Mouse (Mus musculus) kidney, embryonic 15.5 days (tissue): ENCODE data around the gene Cox6b1. TPM values are rescaled to one million over a fixed set of nuclear protein-coding genes. Genes with fewer than 3 reads are reported as not detected.

Source experiments
- ATAC-seq: fragments of 200-750 bp; cut with Nextera tagmentation; replicated peaks from 2 replicates; pipeline ENCODE4 v1.8.0; 2017; ENCODE audit warnings: moderate TSS enrichment; ENCODE audit not compliant: low FRiP score
- H3K27ac ChIP-seq: fragments of 300-500 bp; sonication (generic); 2 replicates; pipeline ENCODE4 v1.5.1; 2015; ENCODE audit warnings: mild to moderate bottlenecking, inconsistent platforms
- H3K27me3 ChIP-seq: fragments of 300-500 bp; sonication (generic); 2 replicates; pipeline ENCODE4 v1.6.1; 2015; ENCODE audit warnings: inconsistent platforms
- H3K36me3 ChIP-seq: fragments of 300-500 bp; sonication (generic); 2 replicates; pipeline ENCODE4 v1.6.1; 2015; ENCODE audit warnings: inconsistent platforms
- H3K4me1 ChIP-seq: fragments of 300-500 bp; sonication (generic); 2 replicates; pipeline ENCODE4 v1.6.1; 2015; ENCODE audit warnings: inconsistent platforms
- H3K4me2 ChIP-seq: fragments of 300-500 bp; sonication (generic); 2 replicates; pipeline ENCODE4 v1.6.1; 2015; ENCODE audit warnings: moderate library complexity, mild to moderate bottlenecking, inconsistent platforms
- H3K4me3 ChIP-seq: fragments of 300-500 bp; sonication (generic); replicated peaks from 2 replicates; pipeline ENCODE4 v1.5.1; 2015; ENCODE audit warnings: mild to moderate bottlenecking, inconsistent platforms
- H3K9ac ChIP-seq: fragments of 300-500 bp; sonication (generic); 2 replicates; pipeline ENCODE4 v1.6.1; 2015; ENCODE audit warnings: mild to moderate bottlenecking, inconsistent platforms
- H3K9me3 ChIP-seq: fragments of 300-500 bp; sonication (generic); replicated peaks from 2 replicates; pipeline ENCODE4 v1.6.1; 2016; ENCODE audit warnings: inconsistent platforms
- WGBS: fragments of 180-500 bp; shearing (Covaris S2); methylation state at CpG from one replicate; pipeline ENCODE4 v1.1.7; 2015; ENCODE audit warnings: mixed read lengths; 5-methylcytosine and 5-hydroxymethylcytosine counted together
- polyA plus RNA-seq: library from polyadenylated mRNA; unstranded; fragments of >200 nt; fragmentation: Nextera tagmentation; extraction: Ambion mirVana; gene quantifications from 2 replicates; pipeline ENCODE4 v1.2.1, GENCODE M21; 2015

Gene Cox6b1
- polyA plus RNA-seq, 1 experiment from 2014 or later: 1,049 TPM

- peak overlapping the region; percentile 12 for H3K4me3 ChIP-seq
- H3K36me3 ChIP-seq: no peaks in the 10 kb centered on the region
- 0 out of 2 replicates have a peak overlapping the region, but pooled peaks have one; percentile 2 for H3K9ac ChIP-seq
- no peaks in the 10 kb centered on the region for H3K9me3 ChIP-seq
- no peak for ATAC-seq
- H3K27ac ChIP-seq: no peak overlapping the region
- H3K4me1 ChIP-seq: peaks cover 26% of the 10 kb centered on the region
- H3K4me2 ChIP-seq: 0 out of 2 replicates have a peak overlapping the region, but pooled peaks have one; percentile 14
- WGBS: 4% methylated on average over 27 of the region's 27 CpGs
- H3K27me3 ChIP-seq: peaks cover 76% of the 10 kb centered on the region
These were observed 7.9 kb upstream of the Cox6b1 start for GRCm38 (mm10) chr7:30633762-30634412.

DNA sequence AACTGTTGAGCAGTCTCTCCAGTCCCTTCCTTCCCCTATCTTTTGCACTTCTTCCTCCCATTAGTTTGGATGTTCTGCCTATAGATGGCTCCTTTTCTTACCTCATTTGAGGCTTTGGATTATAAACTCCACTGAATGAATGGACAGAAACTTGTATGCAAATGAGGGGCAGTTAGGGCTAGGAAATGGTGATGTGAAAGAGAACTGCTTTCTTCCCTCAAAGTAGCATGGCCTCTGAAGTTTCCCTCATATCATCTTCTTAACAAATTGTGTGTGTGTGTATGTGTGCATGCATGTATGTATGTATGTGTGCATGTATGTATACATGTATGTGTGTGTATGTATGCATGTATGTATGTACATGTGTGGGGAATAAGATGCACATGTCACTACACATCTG is 3.1 kb upstream of the Cox6b1 start:
- Histone ChIP-seq H3K27ac (no peak overlapping the region), H3K4me1 (peaks cover 19% of the 10 kb centered on the region), H3K36me3 (peaks cover 6% of the 10 kb centered on the region), H3K27me3 (peaks cover 52% of the 10 kb centered on the region), H3K4me2 (no peak overlapping the region), H3K9ac (no peak overlapping the region), H3K4me3 (no peak overlapping the region), H3K9me3 (no peaks in the 10 kb centered on the region)
- no peak for ATAC-seq

DNA sequence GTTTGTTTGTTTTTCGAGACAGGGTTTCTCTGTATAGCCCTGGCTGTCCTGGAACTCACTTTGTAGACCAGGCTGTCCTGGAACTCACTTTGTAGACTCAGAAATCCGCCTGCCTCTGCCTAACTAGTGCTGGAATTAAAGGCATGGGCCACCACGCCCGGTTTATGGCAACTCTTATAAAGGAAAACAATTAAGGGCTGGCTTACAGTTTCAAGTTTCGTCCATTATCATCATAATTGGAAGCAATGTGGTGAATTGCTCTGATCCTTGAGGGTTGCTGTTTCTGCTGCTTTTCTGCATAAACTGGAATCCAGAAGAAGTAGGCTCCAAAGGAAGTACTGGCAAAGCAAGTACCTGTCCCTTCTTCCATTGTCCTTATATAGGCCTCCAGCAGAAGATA is 696 bp upstream of the Cox6b1 start:
- no peak overlapping the region for H3K9ac ChIP-seq
- H3K27me3 ChIP-seq: peaks cover 29% of the 10 kb centered on the region
- ATAC-seq: no peak
- 84% methylated on average over 5 of the region's 5 CpGs for WGBS
- H3K27ac ChIP-seq: no peak overlapping the region
- peak overlapping the region; percentile 86; the same call in 1 of the 2 replicates for H3K4me3 ChIP-seq
- H3K4me1 ChIP-seq: peaks cover 13% of the 10 kb centered on the region
- H3K4me2 ChIP-seq: peak overlapping the region; percentile 83
- H3K9me3 ChIP-seq: no peaks in the 10 kb centered on the region
- peaks cover 30% of the 10 kb centered on the region for H3K36me3 ChIP-seq

- Histone ChIP-seq H3K27ac (no peak overlapping the region), H3K4me2 (no peak overlapping the region), H3K27me3 (no peaks in the 10 kb centered on the region), H3K9ac (no peak overlapping the region), H3K9me3 (no peaks in the 10 kb centered on the region), H3K36me3 (peaks cover 87% of the 10 kb centered on the region), H3K4me3 (no peak overlapping the region), H3K4me1 (peaks cover under 1% of the 10 kb centered on the region)
- ATAC-seq: no peak
- 88% methylated on average over 3 of the region's 3 CpGs for WGBS
These were observed 6.7 kb downstream of the Cox6b1 start for GRCm38 (mm10) chr7:30619202-30619601.

GRCm38 (mm10) chr7:30618658-30619057 is 7.3 kb downstream of the Cox6b1 start:
- ATAC-seq: no peak
- whole genome bisulfite sequencing: 95% methylated on average over 9 of the region's 9 CpGs
- H3K36me3 ChIP-seq: peaks cover 82% of the 10 kb centered on the region

GRCm38 (mm10) chr7:30615049-30615760 is 10.7 kb downstream of the Cox6b1 start:
- H3K27me3 ChIP-seq: no peaks in the 10 kb centered on the region
- H3K27ac ChIP-seq: no peak overlapping the region; the same call in 1 of the 2 replicates
- H3K4me1 ChIP-seq: peaks cover 15% of the 10 kb centered on the region
- WGBS: 55% methylated on average over 5 of the region's 5 CpGs
- H3K9ac ChIP-seq: no peak overlapping the region
- peaks cover 49% of the 10 kb centered on the region for H3K36me3 ChIP-seq
- no peak for ATAC-seq
- no peaks in the 10 kb centered on the region for H3K9me3 ChIP-seq
- no peak overlapping the region for H3K4me2 ChIP-seq
- H3K4me3 ChIP-seq: no peak overlapping the region

More at GRCm38 (mm10) chr7:30618658-30619057, 7.3 kb downstream of the Cox6b1 start:
- Histone ChIP-seq H3K27ac (no peak overlapping the region), H3K4me1 (no peaks in the 10 kb centered on the region; the same call in 1 of the 2 replicates), H3K27me3 (no peaks in the 10 kb centered on the region), H3K9ac (no peak overlapping the region), H3K4me2 (no peak overlapping the region), H3K9me3 (no peaks in the 10 kb centered on the region), H3K4me3 (no peak overlapping the region)

DNA sequence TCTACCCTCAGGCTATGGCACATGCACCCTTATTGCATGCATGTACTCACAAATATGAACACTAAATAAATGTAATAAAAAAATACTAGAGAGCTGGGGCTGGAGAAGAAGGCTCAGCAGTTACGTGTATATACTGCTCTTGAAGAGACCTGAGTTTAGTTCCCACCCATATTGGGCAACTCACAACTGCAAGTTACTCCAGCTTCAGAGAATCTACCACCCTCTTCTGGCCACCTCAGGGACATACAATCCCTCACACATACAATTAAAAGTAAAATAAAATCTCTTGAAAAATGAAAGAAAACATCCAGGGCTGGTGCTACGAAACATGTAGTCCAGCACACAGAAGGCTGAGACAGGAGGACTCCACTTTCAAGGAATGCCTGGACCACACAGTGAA is 11.5 kb downstream of the Cox6b1 start:
- WGBS: 83% methylated on average over 2 of the region's 2 CpGs

DNA sequence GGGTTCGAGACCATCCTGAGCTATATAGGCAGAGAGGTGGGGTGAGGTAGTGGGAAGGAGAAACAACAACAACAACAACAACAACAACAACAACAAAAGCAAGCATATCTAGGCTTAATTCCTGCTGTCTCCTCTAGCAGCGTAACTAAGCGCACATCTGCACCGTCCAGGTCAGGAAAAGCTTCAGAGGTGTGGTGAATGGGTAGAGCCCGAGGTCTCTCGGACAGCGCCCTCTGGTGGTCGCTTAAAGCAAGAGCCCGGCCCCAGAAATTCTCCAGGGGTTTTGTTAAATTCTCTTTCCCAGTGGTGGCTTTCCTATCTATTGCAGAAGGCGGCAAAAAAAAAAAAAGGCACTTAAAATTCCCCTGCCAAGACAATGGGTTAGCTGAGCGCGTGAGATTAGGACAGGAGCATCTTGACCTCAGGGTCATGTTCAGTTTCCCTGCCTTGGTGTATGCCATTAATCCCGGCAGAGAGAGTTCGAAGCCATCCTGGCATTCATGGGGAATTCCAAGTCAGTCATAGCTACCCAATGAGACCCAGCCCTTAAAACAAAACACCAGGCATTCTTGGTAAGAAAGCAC is 12.3 kb downstream of the Cox6b1 start:
- H3K4me3 ChIP-seq: no peak overlapping the region
- H3K36me3 ChIP-seq: peaks cover 34% of the 10 kb centered on the region
- 23% methylated on average over 14 of the region's 14 CpGs for WGBS
- 0 out of 2 replicates have a peak overlapping the region, but pooled peaks have one; percentile 32 for H3K4me2 ChIP-seq
- peak; percentile 31; the same call in 1 of the 2 replicates for ATAC-seq
- no peaks in the 10 kb centered on the region for H3K9me3 ChIP-seq
- peaks cover 17% of the 10 kb centered on the region for H3K4me1 ChIP-seq
- H3K9ac ChIP-seq: no peak overlapping the region
- H3K27me3 ChIP-seq: no peaks in the 10 kb centered on the region
- 0 out of 2 replicates have a peak overlapping the region, but pooled peaks have one; percentile 56 for H3K27ac ChIP-seq

More for the DNA sequence above, 11.5 kb downstream of the Cox6b1 start:
- H3K27ac ChIP-seq: no peak overlapping the region
- no peaks in the 10 kb centered on the region for H3K9me3 ChIP-seq
- H3K27me3 ChIP-seq: no peaks in the 10 kb centered on the region
- no peak overlapping the region for H3K4me2 ChIP-seq
- peaks cover 15% of the 10 kb centered on the region for H3K4me1 ChIP-seq
- ATAC-seq: no peak
- H3K4me3 ChIP-seq: no peak overlapping the region
- H3K9ac ChIP-seq: no peak overlapping the region
- peaks cover 42% of the 10 kb centered on the region for H3K36me3 ChIP-seq

DNA sequence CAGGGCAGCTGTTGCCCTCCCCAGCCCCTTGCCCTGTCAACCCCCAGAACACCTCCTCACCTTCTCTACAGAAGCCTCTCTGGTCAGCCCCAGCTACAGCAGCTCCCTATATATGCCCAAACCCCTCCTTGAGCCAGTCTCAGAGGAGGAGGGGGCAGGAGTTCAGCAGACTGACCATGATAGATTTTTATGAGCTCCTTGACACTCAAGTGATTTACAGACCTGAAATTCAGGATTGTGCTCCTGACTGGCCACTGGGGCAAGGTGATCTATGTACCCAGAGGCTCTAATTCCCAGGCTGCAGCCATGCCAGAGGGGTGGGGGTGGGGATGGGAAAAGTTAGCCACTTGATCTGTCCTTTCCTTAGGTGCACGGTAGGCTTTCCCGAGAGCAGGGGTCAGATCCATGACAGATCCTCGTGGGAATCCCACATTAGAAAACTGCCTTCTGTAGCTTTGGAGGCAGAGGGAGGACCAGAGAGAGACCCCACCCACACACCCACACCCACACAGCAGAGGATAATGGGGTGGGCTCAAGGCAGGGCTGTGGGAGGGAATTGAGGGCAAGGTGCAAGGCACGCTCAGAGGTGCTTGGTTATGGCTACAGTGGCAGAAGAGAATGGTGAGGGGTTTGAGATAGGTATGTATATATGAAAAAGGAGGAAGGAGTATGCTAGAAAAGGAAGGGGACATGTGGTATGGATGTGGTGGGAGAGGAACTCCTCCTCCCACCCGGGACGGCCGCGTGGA is 13.1 kb downstream of the Cox6b1 start, which contains the start of gene Upk1a:
Gene Upk1a (minus strand): TSS at position 194 of the 749 bp plus-strand sequence.
- Histone ChIP-seq H3K9me3 (no peaks in the 10 kb centered on the region), H3K9ac (no peak within 1 kb of the TSS), H3K4me1 (peaks cover 22% of the 10 kb centered on the region), H3K4me3 (no peak within 1 kb of the TSS), H3K27me3 (no peaks in the 10 kb centered on the region), H3K27ac (0 out of 2 replicates have a peak within 1 kb of the TSS, but pooled peaks have one; percentile 56), H3K4me2 (peak within 1 kb of the TSS; percentile 32), H3K36me3 (peaks cover 26% of the 10 kb centered on the region)
- WGBS: 39% methylated on average over 8 of the region's 8 CpGs
- ATAC-seq: peak; percentile 57

DNA sequence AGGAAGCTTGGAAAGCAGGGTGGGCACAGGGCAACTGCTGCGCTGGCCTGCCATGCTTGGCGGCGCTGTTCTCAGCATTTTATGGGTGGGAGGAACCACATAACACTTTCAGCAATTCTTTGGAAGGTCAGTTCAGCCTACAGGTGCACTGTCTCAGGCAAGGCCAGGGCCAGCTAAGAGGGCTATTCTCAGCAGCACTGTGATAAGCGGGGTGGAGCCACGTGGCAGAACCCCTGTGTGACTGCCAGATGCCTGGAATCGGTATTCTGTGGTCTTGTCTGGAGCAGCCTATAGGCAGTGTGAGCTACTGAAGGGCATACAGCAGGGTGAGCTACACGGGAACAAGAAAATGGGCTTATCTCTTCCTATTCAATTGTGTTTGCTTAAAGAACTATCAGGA is 15.9 kb downstream of the Cox6b1 start:
- no peak for ATAC-seq
- no peaks in the 10 kb centered on the region for H3K27me3 ChIP-seq
- 60% methylated on average over 7 of the region's 7 CpGs for WGBS

GRCm38 (mm10) chr7:30608476-30608875 is 17.5 kb downstream of the Cox6b1 start:
- Histone ChIP-seq H3K4me2 (no peak overlapping the region), H3K9me3 (no peaks in the 10 kb centered on the region), H3K4me1 (peaks cover 33% of the 10 kb centered on the region), H3K4me3 (no peak overlapping the region), H3K9ac (no peak overlapping the region), H3K27ac (no peak overlapping the region), H3K36me3 (no peaks in the 10 kb centered on the region), H3K27me3 (no peaks in the 10 kb centered on the region)
- no peak for ATAC-seq
- 55% methylated on average over 16 of the region's 16 CpGs for WGBS

More for the DNA sequence above, 15.9 kb downstream of the Cox6b1 start:
- no peak overlapping the region for H3K4me2 ChIP-seq
- H3K27ac ChIP-seq: no peak overlapping the region
- no peak overlapping the region for H3K4me3 ChIP-seq
- no peak overlapping the region for H3K9ac ChIP-seq
- peaks cover 22% of the 10 kb centered on the region for H3K4me1 ChIP-seq
- no peaks in the 10 kb centered on the region for H3K9me3 ChIP-seq
- no peaks in the 10 kb centered on the region for H3K36me3 ChIP-seq
